Mouse (Mus musculus): ENCODE results near the gene Gpc6. TPM values are rescaled to one million over a fixed set of nuclear protein-coding genes. Genes with fewer than 3 reads are reported as not detected.
"Not testable (repeated sequence)": the region's sequence is repeated elsewhere in the genome, so short reads cannot be mapped to it uniquely, and the experiment has no call there.

The Gpc6 gene
- polyA plus RNA-seq, 1 experiment from 2014 or later, result 37.6 TPM

- Histone ChIP-seq H3K9ac (no peak overlapping the region), H3K36me3 (no peaks in the 10 kb centered on the region), H3K27ac (no peak overlapping the region), H3K4me1 (replicated peaks) (no peaks in the 10 kb centered on the region), H3K4me2 (replicated peaks) (no peak overlapping the region), H3K27me3 (replicated peaks) (no peaks in the 10 kb centered on the region), H3K4me3 (replicated peaks) (no peak overlapping the region), H3K9me3 (no peaks in the 10 kb centered on the region)
- 91% methylated on average over 2 of the region's 2 CpGs for WGBS
- ATAC-seq, result no peak
These were observed 485.4 kb downstream of the Gpc6 start for GRCm38 (mm10) chr14:117410511-117410910.

DNA sequence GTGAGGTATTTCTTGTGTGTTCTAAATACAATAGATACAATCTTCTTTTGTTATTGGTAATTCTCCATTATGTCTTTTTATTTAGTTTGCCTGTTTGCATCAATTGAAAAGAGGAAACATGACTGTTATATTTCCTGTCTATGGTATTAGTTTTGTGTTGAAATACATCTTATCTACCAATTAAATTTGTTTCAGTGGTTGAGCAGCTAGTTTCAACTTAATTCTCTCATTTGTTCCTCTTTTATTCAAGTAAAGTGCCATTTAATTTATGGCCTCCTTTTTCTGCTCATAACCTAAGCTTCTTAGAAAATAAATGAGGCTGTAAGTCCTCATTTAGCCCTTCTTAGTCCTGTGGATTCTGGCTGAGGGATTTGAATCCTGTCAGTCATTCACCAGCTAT is 489.9 kb downstream of the Gpc6 start:
- Histone ChIP-seq H3K4me3 (replicated peaks) (no peak overlapping the region), H3K27ac (no peak overlapping the region), H3K9ac (no peak overlapping the region), H3K9me3 (no peaks in the 10 kb centered on the region), H3K4me2 (replicated peaks) (no peak overlapping the region), H3K4me1 (replicated peaks) (no peaks in the 10 kb centered on the region), H3K36me3 (no peaks in the 10 kb centered on the region), H3K27me3 (replicated peaks) (no peaks in the 10 kb centered on the region)
- no peak for ATAC-seq

- Histone ChIP-seq H3K36me3 (no peaks in the 10 kb centered on the region), H3K4me1 (replicated peaks) (no peaks in the 10 kb centered on the region), H3K27me3 (replicated peaks) (no peaks in the 10 kb centered on the region), H3K4me2 (replicated peaks) (no peak overlapping the region), H3K27ac (no peak overlapping the region), H3K9ac (no peak overlapping the region), H3K9me3 (no peaks in the 10 kb centered on the region), H3K4me3 (replicated peaks) (no peak overlapping the region)
- no peak for ATAC-seq
- 70% methylated on average over 6 of the region's 6 CpGs for whole genome bisulfite sequencing
These were observed 494.6 kb downstream of the Gpc6 start for GRCm38 (mm10) chr14:117419561-117420218.

- Histone ChIP-seq H3K4me1 (replicated peaks) (no peaks in the 10 kb centered on the region), H3K9ac (no peak overlapping the region), H3K27me3 (replicated peaks) (no peaks in the 10 kb centered on the region), H3K4me2 (replicated peaks) (no peak overlapping the region), H3K36me3 (no peaks in the 10 kb centered on the region), H3K9me3 (no peaks in the 10 kb centered on the region), H3K27ac (no peak overlapping the region), H3K4me3 (replicated peaks) (no peak overlapping the region)
- WGBS, result 69% methylated on average over 3 of the region's 3 CpGs
- ATAC-seq, result no peak
These were observed 496.1 kb downstream of the Gpc6 start for GRCm38 (mm10) chr14:117421170-117421569.

- no peak overlapping the region for H3K9ac ChIP-seq
- H3K27ac ChIP-seq, result no peak overlapping the region
- no peaks in the 10 kb centered on the region for H3K36me3 ChIP-seq
- no peak overlapping the region for H3K4me2 ChIP-seq (replicated peaks)
- WGBS, result 64% methylated on average over 7 of the region's 7 CpGs
- H3K27me3 ChIP-seq (replicated peaks), result no peaks in the 10 kb centered on the region
- no peaks in the 10 kb centered on the region for H3K9me3 ChIP-seq
- no peaks in the 10 kb centered on the region for H3K4me1 ChIP-seq (replicated peaks)
- no peak for ATAC-seq
- H3K4me3 ChIP-seq (replicated peaks), result no peak overlapping the region
These were observed 501.0 kb downstream of the Gpc6 start for GRCm38 (mm10) chr14:117426116-117426515.

DNA sequence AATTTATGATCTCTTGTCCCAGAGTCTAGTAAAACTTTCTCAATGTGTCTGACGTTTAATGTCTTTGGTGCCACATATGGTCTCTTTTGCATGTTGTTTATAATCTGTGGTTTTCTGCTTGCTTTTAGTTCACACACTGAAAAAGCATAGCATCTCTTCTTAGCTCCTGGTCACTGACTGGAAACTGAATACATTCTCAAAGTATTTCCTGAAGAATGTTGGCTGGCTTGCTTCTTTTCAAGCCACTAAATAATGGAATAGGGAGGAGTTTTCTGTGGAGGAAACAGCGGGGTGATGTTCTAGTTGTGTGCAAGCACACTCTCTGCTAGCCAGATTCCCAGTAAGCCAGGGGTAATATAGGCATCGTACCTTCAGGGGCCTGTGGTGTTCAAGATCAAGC is 502.7 kb downstream of the Gpc6 start:
- ATAC-seq, result no peak
- Histone ChIP-seq H3K27me3 (replicated peaks) (no peaks in the 10 kb centered on the region), H3K9me3 (no peaks in the 10 kb centered on the region), H3K36me3 (no peaks in the 10 kb centered on the region), H3K4me3 (replicated peaks) (no peak overlapping the region), H3K4me2 (replicated peaks) (no peak overlapping the region), H3K9ac (no peak overlapping the region), H3K4me1 (replicated peaks) (no peaks in the 10 kb centered on the region), H3K27ac (no peak overlapping the region)
- WGBS, result 37% methylated on average over 3 of the region's 3 CpGs

GRCm38 (mm10) chr14:117435739-117436138 is 510.6 kb downstream of the Gpc6 start:
- Histone ChIP-seq H3K9me3 (no peaks in the 10 kb centered on the region), H3K27ac (no peak overlapping the region), H3K4me2 (replicated peaks) (no peak overlapping the region), H3K27me3 (replicated peaks) (no peaks in the 10 kb centered on the region), H3K36me3 (no peaks in the 10 kb centered on the region), H3K4me3 (replicated peaks) (no peak overlapping the region), H3K4me1 (replicated peaks) (no peaks in the 10 kb centered on the region), H3K9ac (no peak overlapping the region)
- ATAC-seq, result no peak
- 93% methylated on average over 13 of the region's 13 CpGs for whole genome bisulfite sequencing

DNA sequence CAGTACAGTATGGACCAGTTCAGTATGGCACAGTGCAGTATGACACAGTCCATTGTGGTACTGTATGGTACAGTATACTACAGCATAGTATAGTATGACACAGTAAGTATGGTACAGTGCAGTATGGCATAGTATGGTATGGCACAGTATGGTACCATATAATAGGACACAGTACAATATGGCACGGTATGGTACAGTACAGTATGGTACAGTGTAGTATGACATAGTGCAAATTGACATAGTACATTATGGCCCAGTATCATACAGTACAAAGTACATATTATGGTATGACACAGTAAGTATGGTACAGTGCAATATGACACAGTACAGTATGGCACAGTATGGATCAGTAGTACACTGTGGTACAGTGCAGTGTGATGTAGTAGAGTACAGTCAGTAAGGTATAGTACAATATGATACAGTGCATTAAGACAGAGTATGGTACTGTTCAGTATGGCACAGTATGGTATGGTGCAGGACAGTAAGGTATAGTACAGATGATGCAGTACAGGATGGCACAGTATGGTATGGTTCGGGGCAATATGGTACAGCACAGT is 521.6 kb downstream of the Gpc6 start:
- ATAC-seq; H3K4me1 ChIP-seq (replicated peaks); H3K36me3 ChIP-seq; H3K27me3 ChIP-seq (replicated peaks); H3K9me3 ChIP-seq; H3K4me2 ChIP-seq (replicated peaks); H3K9ac ChIP-seq; H3K4me3 ChIP-seq (replicated peaks); H3K27ac ChIP-seq: not testable (repeated sequence)
- WGBS, result 95% methylated on average over 2 of the region's 2 CpGs

DNA sequence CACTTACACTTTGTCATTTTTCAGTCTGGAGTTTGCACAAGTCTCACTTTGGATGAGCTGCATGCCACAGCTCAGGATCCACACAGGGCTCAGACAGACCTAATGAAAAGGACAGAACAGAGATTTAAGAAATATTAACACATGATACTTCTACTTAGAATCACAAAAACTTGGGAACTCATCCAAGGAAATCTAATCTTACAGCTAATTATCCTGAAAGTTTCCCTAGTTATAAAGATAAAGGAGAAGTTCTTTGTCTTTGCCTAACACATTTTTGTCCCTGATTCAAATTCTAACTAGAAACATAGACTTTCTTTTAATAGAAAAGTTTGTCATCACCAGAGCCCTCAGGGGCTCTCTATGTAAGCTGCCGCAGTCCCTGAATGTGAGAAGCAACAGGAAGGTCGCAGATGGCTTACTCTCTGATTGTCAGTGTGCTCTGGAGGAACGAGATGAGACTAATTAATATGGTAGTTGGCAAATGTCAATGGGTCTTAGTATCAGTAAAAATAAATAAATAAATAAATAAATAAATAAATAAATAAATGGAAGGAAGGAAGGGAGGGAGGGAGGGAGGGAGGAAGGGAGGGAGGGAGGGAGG is 526.4 kb downstream of the Gpc6 start:
- no peaks in the 10 kb centered on the region for H3K4me1 ChIP-seq (replicated peaks)
- no peaks in the 10 kb centered on the region for H3K36me3 ChIP-seq
- no peak for ATAC-seq
- H3K4me3 ChIP-seq (replicated peaks), result no peak overlapping the region
- no peak overlapping the region for H3K27ac ChIP-seq
- H3K4me2 ChIP-seq (replicated peaks), result no peak overlapping the region
- no peak overlapping the region for H3K9ac ChIP-seq
- H3K9me3 ChIP-seq, result no peaks in the 10 kb centered on the region
- WGBS, result 71% methylated on average over 3 of the region's 3 CpGs
- H3K27me3 ChIP-seq (replicated peaks), result no peaks in the 10 kb centered on the region

GRCm38 (mm10) chr14:117452150-117452549 is 527.0 kb downstream of the Gpc6 start:
- no peak overlapping the region for H3K4me2 ChIP-seq (replicated peaks)
- no peak for ATAC-seq
- 62% methylated on average over 7 of the region's 7 CpGs for WGBS
- no peaks in the 10 kb centered on the region for H3K9me3 ChIP-seq
- no peak overlapping the region for H3K4me3 ChIP-seq (replicated peaks)
- H3K36me3 ChIP-seq, result no peaks in the 10 kb centered on the region
- no peaks in the 10 kb centered on the region for H3K27me3 ChIP-seq (replicated peaks)
- H3K27ac ChIP-seq, result no peak overlapping the region
- no peaks in the 10 kb centered on the region for H3K4me1 ChIP-seq (replicated peaks)
- no peak overlapping the region for H3K9ac ChIP-seq

GRCm38 (mm10) chr14:117473378-117473777 is 548.3 kb downstream of the Gpc6 start:
- Histone ChIP-seq H3K4me1 (replicated peaks) (no peaks in the 10 kb centered on the region), H3K9me3 (no peaks in the 10 kb centered on the region), H3K27me3 (replicated peaks) (no peaks in the 10 kb centered on the region), H3K36me3 (no peaks in the 10 kb centered on the region), H3K9ac (no peak overlapping the region), H3K27ac (no peak overlapping the region), H3K4me2 (replicated peaks) (no peak overlapping the region), H3K4me3 (replicated peaks) (no peak overlapping the region)
- WGBS, result 65% methylated on average over 2 of the region's 2 CpGs
- no peak for ATAC-seq

- no peaks in the 10 kb centered on the region for H3K9me3 ChIP-seq
These were observed 553.8 kb downstream of the Gpc6 start for GRCm38 (mm10) chr14:117478879-117479278.

More at GRCm38 (mm10) chr14:117478879-117479278, 553.8 kb downstream of the Gpc6 start:
- WGBS, result 31% methylated on average over 3 of the region's 3 CpGs
- Histone ChIP-seq H3K27ac (no peak overlapping the region), H3K4me3 (replicated peaks) (no peak overlapping the region), H3K9ac (no peak overlapping the region), H3K4me1 (replicated peaks) (peaks cover 8% of the 10 kb centered on the region; the same call in 1 of the 2 replicates), H3K4me2 (replicated peaks) (no peak overlapping the region), H3K36me3 (no peaks in the 10 kb centered on the region), H3K27me3 (replicated peaks) (no peaks in the 10 kb centered on the region)
- no peak for ATAC-seq

Data from intestine, embryonic 15.5 days (tissue).